Mouse (Mus musculus) heart, postnatal 0 days (tissue): ENCODE results near the gene Zswim5.

Experiments used
- CTCF ChIP-seq: IDR thresholded peaks from 2 replicates; pipeline ENCODE4 v1.5.1; 2016; ENCODE audit warnings: antibody characterized with exemption, control low read depth, low read depth
- EP300 ChIP-seq: IDR thresholded peaks from 2 replicates; pipeline ENCODE4 v1.6.1; 2016; ENCODE audit warnings: antibody characterized with exemption, low read depth

GRCm38 (mm10) chr4:116857203-116857602 is 20.0 kb upstream of the Zswim5 start:
- TF ChIP-seq EP300 (no peak), CTCF (no peak)
